Mouse (Mus musculus) layer of hippocampus, adult 9-11 months (tissue): ENCODE measurements around the gene Pts.

Source experiments
- DNase-seq: peaks from one replicate; pipeline ENCODE4 v3.0.0; 2022

Pts gene

GRCm38 (mm10) chr9:50527860-50528259, 664 bp downstream of the Pts start:
- no peak for DNase-seq

GRCm38 (mm10) chr9:50525585-50525984, 2.9 kb downstream of the Pts start:
- no peak for DNase-seq

- DNase-seq = no peak
Observed at GRCm38 (mm10) chr9:50524936-50525335, 3.6 kb downstream of the Pts start.

- DNase-seq = no peak
Observed at GRCm38 (mm10) chr9:50522574-50522973, 6.0 kb downstream of the Pts start.

- DNase-seq = no peak
Observed at GRCm38 (mm10) chr9:50521562-50521961, 7.0 kb downstream of the Pts start.

GRCm38 (mm10) chr9:50520748-50521147, 7.8 kb downstream of the Pts start:
- no peak for DNase-seq

GRCm38 (mm10) chr9:50518781-50519180, 9.7 kb downstream of the Pts start:
- no peak for DNase-seq

GRCm38 (mm10) chr9:50515462-50515861, 13.1 kb downstream of the Pts start:
- no peak for DNase-seq

- DNase-seq = no peak
Observed at GRCm38 (mm10) chr9:50507570-50507969, 21.0 kb downstream of the Pts start.

GRCm38 (mm10) chr9:50505405-50505804, 23.1 kb downstream of the Pts start:
- no peak for DNase-seq

GRCm38 (mm10) chr9:50502949-50503348, 25.6 kb downstream of the Pts start:
- no peak for DNase-seq

- no peak for DNase-seq
Observed at GRCm38 (mm10) chr9:50500974-50501501, 27.5 kb downstream of the Pts start.

GRCm38 (mm10) chr9:50500467-50500973, 28.0 kb downstream of the Pts start:
- no peak for DNase-seq

- no peak for DNase-seq
Observed at GRCm38 (mm10) chr9:50499781-50500180, 28.7 kb downstream of the Pts start.

GRCm38 (mm10) chr9:50498815-50499214, 29.7 kb downstream of the Pts start:
- DNase-seq = no peak

- DNase-seq = no peak
Observed at GRCm38 (mm10) chr9:50497536-50497935, 31.0 kb downstream of the Pts start.

- DNase-seq = no peak
Observed at GRCm38 (mm10) chr9:50497076-50497475, 31.4 kb downstream of the Pts start.

- DNase-seq = no peak
Observed at GRCm38 (mm10) chr9:50496546-50496945, 32.0 kb downstream of the Pts start.

GRCm38 (mm10) chr9:50496151-50496505, 32.4 kb downstream of the Pts start:
- DNase-seq = no peak

GRCm38 (mm10) chr9:50495405-50496150, 32.9 kb downstream of the Pts start:
- DNase-seq = no peak

- no peak for DNase-seq
Observed at GRCm38 (mm10) chr9:50494311-50494710, 34.2 kb downstream of the Pts start, which contains the start of gene Plet1. Gene Plet1, plus strand, starts transcription at chr9:50494525.

- DNase-seq = no peak
Observed at GRCm38 (mm10) chr9:50493777-50494176, 34.7 kb downstream of the Pts start.

- no peak for DNase-seq
Observed at GRCm38 (mm10) chr9:50491531-50492045, 36.9 kb downstream of the Pts start.

- no peak for DNase-seq
Observed at GRCm38 (mm10) chr9:50490836-50491235, 37.7 kb downstream of the Pts start.
